ENCODE assay signal across 21 mouse cellular contexts in the genomic region with DNA sequence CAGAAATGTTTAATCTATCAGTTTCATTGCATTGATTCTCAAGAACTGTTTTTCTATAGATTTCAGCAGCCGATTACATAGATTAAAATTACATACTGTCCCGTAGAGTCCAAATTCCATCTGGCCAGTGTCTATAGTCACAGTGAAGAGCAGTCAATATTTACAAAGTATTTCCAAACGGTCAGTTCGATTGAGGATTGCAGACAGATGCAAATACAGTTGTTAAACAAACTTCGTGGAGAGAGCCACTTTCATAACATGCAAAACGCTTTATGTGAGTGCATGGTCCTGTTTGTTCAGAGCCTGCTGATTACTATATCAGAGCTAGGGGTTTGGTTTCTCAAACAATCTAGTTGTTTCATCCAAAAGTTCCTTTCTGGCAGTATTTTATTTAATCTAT.
"Had no signal": no experiment of that assay in that cellular context is flagged by ENCODE, and none has a peak within 500 bp of the region (broad histone marks: within the 10 kb centered on the region; RNA-seq: fewer than 3 reads in every experiment).

No protein-coding gene starts in this region.

- H3K4me2 ChIP-seq: lung, embryonic 14.5 days; midbrain, embryonic 12.5 days; neural tube, embryonic 13.5 days; neural tube, embryonic 15.5 days; stomach, embryonic 15.5 days had no signal

- H3K27me3 ChIP-seq: midbrain, embryonic 12.5 days; neural tube, embryonic 13.5 days; neural tube, embryonic 15.5 days; stomach, embryonic 15.5 days had no signal

- H3K4me3 ChIP-seq: midbrain, embryonic 10.5 days; midbrain, embryonic 12.5 days; myocyte; neural tube, embryonic 13.5 days; neural tube, embryonic 15.5 days; stomach, embryonic 15.5 days had no signal

- DNase-seq: lung, adult 18-20 months; lung, embryonic 14.5 days; lung, postnatal 10 days; lung, postnatal 4 days; midbrain, embryonic 14.5 days; retina, postnatal 1 day; right cerebral cortex, adult 18-20 months; right cerebral cortex, postnatal 25 days; right cerebral cortex, postnatal 4 days; spleen, adult 18-20 months; thymus, adult 2 months; thymus, postnatal 25 days; thymus, postnatal 4 days had no signal

- H3K27ac ChIP-seq: midbrain, embryonic 10.5 days; midbrain, embryonic 12.5 days; neural tube, embryonic 13.5 days; neural tube, embryonic 15.5 days; stomach, embryonic 15.5 days; stomach, postnatal 0 days had no signal

- H3K36me3 ChIP-seq: midbrain, embryonic 10.5 days; midbrain, embryonic 12.5 days; neural tube, embryonic 13.5 days; neural tube, embryonic 15.5 days; stomach, embryonic 15.5 days had no signal

- ATAC-seq: midbrain, embryonic 16.5 days had no signal

- H3K4me1 ChIP-seq: midbrain, embryonic 10.5 days; midbrain, embryonic 12.5 days; neural tube, embryonic 13.5 days; neural tube, embryonic 15.5 days; stomach, embryonic 15.5 days had no signal

- H3K9ac ChIP-seq: lung, embryonic 14.5 days; midbrain, embryonic 12.5 days; neural tube, embryonic 13.5 days; neural tube, embryonic 15.5 days; stomach, embryonic 15.5 days had no signal

- H3K9me3 ChIP-seq: midbrain, embryonic 10.5 days; midbrain, embryonic 12.5 days; neural tube, embryonic 13.5 days; neural tube, embryonic 15.5 days; stomach, embryonic 15.5 days had no signal
